Mouse (Mus musculus): ENCODE measurements around the gene Mgp.

DNA sequence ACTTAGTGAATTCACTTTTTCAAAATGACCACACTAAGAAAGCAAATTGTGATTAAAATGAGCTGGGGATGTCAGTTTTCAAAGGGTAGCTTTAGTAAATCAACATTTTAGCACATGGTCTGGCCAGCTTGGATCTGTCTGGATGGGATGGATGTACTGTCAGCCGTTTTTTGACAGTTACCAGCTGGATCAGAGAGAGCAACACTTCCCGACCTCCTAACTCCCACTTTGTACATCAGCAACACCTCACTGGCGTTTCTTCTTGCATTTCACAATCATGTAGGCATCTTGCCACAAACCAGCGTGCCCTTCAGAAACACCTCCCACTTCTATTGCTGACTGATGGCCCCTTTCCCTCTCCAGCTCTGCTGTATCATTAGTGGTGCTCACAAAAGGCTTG lies 22.6 kb upstream of the Mgp start:
- TF ChIP-seq CTCF (IDR thresholded peaks at IDR 0.05; ENCODE audit: insufficient read depth, low read depth, low read length): no peak
- no peak for TF ChIP-seq POLR2A (IDR thresholded peaks at IDR 0.05; ENCODE audit: insufficient read depth, low read depth, low read length)
